Mouse (Mus musculus): ENCODE results near the gene Ulk2. TPM values are rescaled to one million over a fixed set of nuclear protein-coding genes. Genes with fewer than 3 reads are reported as not detected.

Gene Ulk2
- total RNA-seq, 4 experiments from 2014 or later, result 52.4 to 57.6 (median 54.6) TPM

GRCm38 (mm10) chr11:61761584-61762407 is 93.1 kb downstream of the Ulk2 start, which contains the start of gene Prpsap2:
Prpsap2 (minus strand) TSS chr11:61762088.
- peak; percentile 98 for DNase-seq (ENCODE audit: low spot score)

- no peak for DNase-seq (ENCODE audit: low spot score)
Measured at GRCm38 (mm10) chr11:61760518-61760917, 94.4 kb downstream of the Ulk2 start.

GRCm38 (mm10) chr11:61757151-61757550 is 97.7 kb downstream of the Ulk2 start:
- no peak for DNase-seq (ENCODE audit: low spot score)

GRCm38 (mm10) chr11:61751612-61752011 is 103.3 kb downstream of the Ulk2 start:
- DNase-seq (ENCODE audit: low spot score), result no peak

- no peak for DNase-seq (ENCODE audit: low spot score)
Measured at GRCm38 (mm10) chr11:61747161-61747560, 107.7 kb downstream of the Ulk2 start.

- no peak for DNase-seq (ENCODE audit: low spot score)
Measured at GRCm38 (mm10) chr11:61745781-61746180, 109.1 kb downstream of the Ulk2 start.

GRCm38 (mm10) chr11:61744460-61744859 is 110.4 kb downstream of the Ulk2 start:
- no peak for DNase-seq (ENCODE audit: low spot score)

- no peak for DNase-seq (ENCODE audit: low spot score)
Measured at GRCm38 (mm10) chr11:61743768-61744167, 111.1 kb downstream of the Ulk2 start.

GRCm38 (mm10) chr11:61740500-61740899 is 114.4 kb downstream of the Ulk2 start:
- DNase-seq (ENCODE audit: low spot score), result no peak

GRCm38 (mm10) chr11:61737290-61737689 is 117.6 kb downstream of the Ulk2 start:
- no peak for DNase-seq (ENCODE audit: low spot score)

- no peak for DNase-seq (ENCODE audit: low spot score)
Measured at GRCm38 (mm10) chr11:61732672-61733071, 122.2 kb downstream of the Ulk2 start.

- DNase-seq (ENCODE audit: low spot score), result peak; percentile 51
Measured at GRCm38 (mm10) chr11:61728037-61728436, 126.8 kb downstream of the Ulk2 start.

Other genes with a start within 250 kb of the Ulk2 start
- gene Grap, start 201.8 kb downstream of the Ulk2 start, total RNA-seq (2022), result 10 to 100 TPM in 3 of 4 experiments, 1 to 10 TPM in 1; 8.5 to 12.2 (median 11.5) TPM
- under 1 TPM; 0.19 to 0.41 (median 0.28) TPM for gene Fam83g, start 171.0 kb downstream of the Ulk2 start, total RNA-seq (2022)
- not detected for gene Slc5a10, start 134.2 kb downstream of the Ulk2 start, total RNA-seq (2022)
- 10 to 100 TPM in 1 of 4 experiments, 1 to 10 TPM in 3; 6.2 to 10.0 (median 8.5) TPM for gene Prpsap2, start 93.0 kb downstream of the Ulk2 start, total RNA-seq (2022)
- 10 to 100 TPM; 11.5 to 14.9 (median 14.4) TPM for gene Akap10, start 75.2 kb upstream of the Ulk2 start, total RNA-seq (2022)
- 1 to 10 TPM; 3.6 to 8.6 (median 4.2) TPM for gene Specc1, start 101.7 kb upstream of the Ulk2 start, total RNA-seq (2022)